Mouse (Mus musculus) olfactory bulb, adult 2 months (tissue): ENCODE results near the gene Ski.

Experiments used
- CTCF ChIP-seq: fragments of 200-500 bp; IDR thresholded peaks from 2 replicates; pipeline ENCODE4 v1.5.1; 2012; ENCODE audit warnings: low read depth, mild to moderate bottlenecking, low read length, moderate library complexity; ENCODE audit not compliant: insufficient read depth
- POLR2A ChIP-seq: fragments of 200-500 bp; IDR thresholded peaks from 2 replicates; pipeline ENCODE4 v1.6.1; 2012; ENCODE audit warnings: mild to moderate bottlenecking, low read depth, low read length, moderate library complexity; ENCODE audit not compliant: insufficient read depth

DNA sequence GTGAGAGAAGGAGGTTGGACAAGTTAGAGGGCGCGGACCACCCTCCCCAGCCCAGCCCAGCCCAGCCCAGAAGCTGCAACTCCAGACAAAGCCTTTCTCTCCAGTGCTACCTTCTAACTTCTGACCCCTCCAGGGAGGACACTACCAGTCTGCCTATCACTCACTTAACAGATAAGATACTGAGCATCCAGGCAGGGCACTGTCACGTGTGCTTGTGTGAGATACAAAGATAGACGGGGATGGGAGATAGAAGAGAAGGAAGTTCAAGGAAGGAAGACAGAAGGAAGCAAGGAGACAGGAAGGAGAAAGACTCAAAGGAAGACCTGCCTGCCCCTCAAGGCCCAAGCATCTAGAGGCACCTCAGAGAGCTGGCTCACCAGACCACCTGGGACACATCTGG, 73.9 kb downstream of the Ski start:
- TF ChIP-seq POLR2A = no peak
- no peak for TF ChIP-seq CTCF
